Mouse (Mus musculus) small intestine, adult 2 months (tissue): ENCODE measurements around the gene Drd2.

ENCODE experiments used
- CTCF ChIP-seq: fragments of 200-500 bp; IDR thresholded peaks from 2 replicates; pipeline ENCODE4 v1.5.1; 2012; ENCODE audit warnings: low read depth, mild to moderate bottlenecking, control low read depth, inconsistent platforms, low read length, moderate library complexity, mixed read lengths; ENCODE audit not compliant: insufficient replicate concordance, insufficient read length; ENCODE audit errors: extremely low read depth
- POLR2A ChIP-seq: fragments of 200-500 bp; IDR thresholded peaks from 2 replicates; pipeline ENCODE4 v1.6.1; 2012; ENCODE audit warnings: low read depth, mild to moderate bottlenecking, control low read depth, inconsistent platforms, low read length, moderate library complexity

GRCm38 (mm10) chr9:49407028-49407427 lies 66.6 kb downstream of the Drd2 start:
- TF ChIP-seq CTCF = no peak
- no peak for TF ChIP-seq POLR2A
